Mouse (Mus musculus): ENCODE data around the gene Vmn1r209. TPM values are rescaled to one million over a fixed set of nuclear protein-coding genes. Genes with fewer than 3 reads are reported as not detected.
"Not testable (repeated sequence)": the region's sequence is repeated elsewhere in the genome, so short reads cannot be mapped to it uniquely, and the experiment has no call there.

Vmn1r209 gene
- polyA plus RNA-seq (2016; fragmentation: Nextera tagmentation; extraction: Ambion mirVana) = not detected in 2 replicates

- H3K4me1 ChIP-seq = not testable (repeated sequence)
These were observed at the start of gene Vmn1r209 for GRCm38 (mm10) chr13:22809582-22809981. TSS of gene Vmn1r209 (minus strand) at chr13:22809682.

GRCm38 (mm10) chr13:22857461-22857860 lies 48.0 kb upstream of the Vmn1r209 start, which contains the start of gene Vmn1r211:
TSS of gene Vmn1r211 (minus strand) at chr13:22857561.
- 57% methylated on average over 1 of the region's 1 CpGs for WGBS
- H3K4me1 ChIP-seq = no peaks in the 10 kb centered on the region
- H3K36me3 ChIP-seq = no peaks in the 10 kb centered on the region
- no peak within 1 kb of the TSS for H3K27ac ChIP-seq
- DNase-seq (ENCODE audit: low spot score) = no peak
- no peaks in the 10 kb centered on the region for H3K27me3 ChIP-seq (ENCODE audit: insufficient read depth, poor library complexity, severe bottlenecking)
- H3K9me3 ChIP-seq = no peaks in the 10 kb centered on the region
- H3K4me3 ChIP-seq = no peak within 1 kb of the TSS

More at GRCm38 (mm10) chr13:22809582-22809981, at the start of gene Vmn1r209:
- DNase-seq (ENCODE audit: low spot score); H3K27me3 ChIP-seq (ENCODE audit: insufficient read depth, poor library complexity, severe bottlenecking); H3K4me3 ChIP-seq; H3K9me3 ChIP-seq; H3K27ac ChIP-seq; H3K36me3 ChIP-seq: not testable (repeated sequence)

GRCm38 (mm10) chr13:22854760-22855159 lies 45.3 kb upstream of the Vmn1r209 start:
- H3K4me3 ChIP-seq = no peak overlapping the region
- no peaks in the 10 kb centered on the region for H3K36me3 ChIP-seq
- no peaks in the 10 kb centered on the region for H3K4me1 ChIP-seq
- H3K27me3 ChIP-seq (ENCODE audit: insufficient read depth, poor library complexity, severe bottlenecking) = no peaks in the 10 kb centered on the region
- no peak for DNase-seq (ENCODE audit: low spot score)
- no peaks in the 10 kb centered on the region for H3K9me3 ChIP-seq
- H3K27ac ChIP-seq = no peak overlapping the region
- WGBS = 65% methylated on average over 4 of the region's 4 CpGs

GRCm38 (mm10) chr13:22846798-22847197 lies 37.3 kb upstream of the Vmn1r209 start:
- DNase-seq (ENCODE audit: low spot score) = no peak
- WGBS = 70% methylated on average over 1 of the region's 1 CpGs
- no peak overlapping the region for H3K27ac ChIP-seq
- H3K27me3 ChIP-seq (ENCODE audit: insufficient read depth, poor library complexity, severe bottlenecking) = no peaks in the 10 kb centered on the region
- H3K4me3 ChIP-seq = no peak overlapping the region
- H3K4me1 ChIP-seq = no peaks in the 10 kb centered on the region
- H3K9me3 ChIP-seq = no peaks in the 10 kb centered on the region
- no peaks in the 10 kb centered on the region for H3K36me3 ChIP-seq

DNA sequence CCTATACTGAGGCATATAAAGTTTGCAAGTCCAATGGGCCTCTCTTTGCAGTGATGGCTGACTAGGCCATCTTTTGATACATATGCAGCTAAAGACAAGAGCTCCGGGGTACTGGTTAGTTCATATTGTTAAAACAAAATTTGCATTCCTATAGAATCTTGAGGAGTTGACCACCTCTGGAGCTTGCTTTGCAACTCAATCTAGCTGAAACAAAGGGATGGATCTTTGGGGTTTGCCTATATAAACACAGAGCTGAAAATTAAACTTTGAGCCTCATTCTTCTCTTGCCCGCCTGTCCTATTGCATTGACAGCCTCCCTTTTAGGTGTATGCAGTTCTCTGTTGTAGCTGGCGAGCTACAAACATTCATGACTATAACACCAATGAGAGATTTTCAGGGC lies 34.8 kb upstream of the Vmn1r209 start:
- H3K27ac ChIP-seq; H3K4me3 ChIP-seq; H3K9me3 ChIP-seq; DNase-seq (ENCODE audit: low spot score); H3K36me3 ChIP-seq; H3K4me1 ChIP-seq; H3K27me3 ChIP-seq (ENCODE audit: insufficient read depth, poor library complexity, severe bottlenecking): not testable (repeated sequence)
- WGBS = 69% methylated on average over 3 of the region's 3 CpGs

DNA sequence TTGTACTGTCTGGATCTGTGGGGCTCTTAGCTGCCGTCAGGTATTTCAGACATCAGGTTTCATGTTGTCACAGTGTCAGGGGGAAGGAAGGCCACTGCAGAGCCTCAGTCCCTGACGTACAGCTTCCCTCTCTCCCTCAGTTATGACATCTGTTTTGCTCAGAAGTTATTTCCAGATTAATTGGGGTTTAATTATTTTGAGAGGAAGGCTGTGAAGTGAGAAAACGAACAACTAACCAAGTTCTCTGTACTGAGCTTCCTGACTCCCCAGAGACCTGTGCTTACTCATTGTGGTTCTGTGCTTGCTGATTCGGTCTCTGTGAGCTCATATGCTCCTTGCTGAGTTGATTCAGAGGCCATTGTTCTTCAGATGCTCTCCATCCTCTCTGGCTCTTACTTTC lies 21.8 kb upstream of the Vmn1r209 start, which contains the start of gene Vmn1r210:
Gene Vmn1r210 (minus strand): TSS at position 101 of the 400 bp plus-strand sequence.
- H3K4me3 ChIP-seq = no peak within 1 kb of the TSS
- H3K9me3 ChIP-seq = no peaks in the 10 kb centered on the region
- no peaks in the 10 kb centered on the region for H3K4me1 ChIP-seq
- DNase-seq (ENCODE audit: low spot score) = no peak
- WGBS = 54% methylated on average over 4 of the region's 4 CpGs
- no peak within 1 kb of the TSS for H3K27ac ChIP-seq
- no peaks in the 10 kb centered on the region for H3K27me3 ChIP-seq (ENCODE audit: insufficient read depth, poor library complexity, severe bottlenecking)
- H3K36me3 ChIP-seq = no peaks in the 10 kb centered on the region

- H3K4me3 ChIP-seq; DNase-seq (ENCODE audit: low spot score); H3K27me3 ChIP-seq (ENCODE audit: insufficient read depth, poor library complexity, severe bottlenecking); H3K27ac ChIP-seq; H3K36me3 ChIP-seq; H3K4me1 ChIP-seq; H3K9me3 ChIP-seq: not testable (repeated sequence)
- WGBS = 33% methylated on average over 7 of the region's 7 CpGs
These were observed 19.9 kb upstream of the Vmn1r209 start for GRCm38 (mm10) chr13:22829395-22829794.

DNA sequence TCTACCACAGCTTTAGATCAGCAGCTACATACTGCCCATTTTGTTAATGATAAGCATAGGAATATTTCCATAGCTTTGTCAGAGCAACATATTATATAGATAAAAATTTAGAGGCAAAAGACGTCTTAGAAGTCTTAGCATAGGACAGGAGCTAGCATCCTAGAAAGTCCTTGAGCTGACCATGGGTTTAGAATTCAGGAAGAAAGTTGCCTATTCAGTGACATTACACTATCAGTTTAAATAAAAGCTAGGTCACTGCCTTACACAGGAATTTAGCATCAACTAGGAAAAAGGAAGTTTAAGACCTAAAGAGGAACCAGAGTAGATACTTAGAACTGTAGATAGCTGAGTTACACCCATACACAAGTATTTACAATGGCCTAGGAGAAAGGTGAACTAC lies 12.1 kb upstream of the Vmn1r209 start:
- not testable (repeated sequence) for H3K9me3 ChIP-seq; H3K4me3 ChIP-seq; H3K27me3 ChIP-seq (ENCODE audit: insufficient read depth, poor library complexity, severe bottlenecking); H3K4me1 ChIP-seq; H3K36me3 ChIP-seq; H3K27ac ChIP-seq; DNase-seq (ENCODE audit: low spot score)
- 83% methylated on average over 1 of the region's 1 CpGs for WGBS

DNA sequence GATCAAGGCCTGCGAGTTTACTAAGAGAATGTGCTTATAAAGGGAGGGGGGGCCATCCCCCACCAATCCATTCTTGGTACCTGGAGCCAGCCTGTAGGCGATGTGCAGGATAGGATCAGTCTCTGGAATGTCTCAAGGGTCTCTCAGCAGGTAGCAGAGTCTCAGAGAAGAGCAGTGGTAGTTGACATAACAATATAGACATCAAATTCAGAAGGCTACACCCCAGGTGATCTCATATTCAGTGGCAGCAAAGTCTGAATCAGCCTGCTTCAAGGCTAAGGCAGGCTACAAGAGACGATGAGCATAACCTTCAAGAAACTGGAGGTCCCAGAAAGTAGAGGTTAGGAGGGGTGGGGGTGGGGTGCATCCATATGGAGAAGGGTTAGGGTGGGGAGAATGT lies 21.4 kb downstream of the Vmn1r209 start:
- not testable (repeated sequence) for H3K4me3 ChIP-seq; H3K27me3 ChIP-seq (ENCODE audit: insufficient read depth, poor library complexity, severe bottlenecking); H3K36me3 ChIP-seq; DNase-seq (ENCODE audit: low spot score); H3K27ac ChIP-seq; H3K4me1 ChIP-seq; H3K9me3 ChIP-seq
- WGBS = 77% methylated on average over 3 of the region's 3 CpGs

GRCm38 (mm10) chr13:22784159-22784558 lies 25.3 kb downstream of the Vmn1r209 start:
- DNase-seq (ENCODE audit: low spot score); H3K27ac ChIP-seq; H3K9me3 ChIP-seq; H3K36me3 ChIP-seq; H3K27me3 ChIP-seq (ENCODE audit: insufficient read depth, poor library complexity, severe bottlenecking); H3K4me1 ChIP-seq; H3K4me3 ChIP-seq: not testable (repeated sequence)

- not testable (repeated sequence) for H3K4me1 ChIP-seq; H3K27me3 ChIP-seq (ENCODE audit: insufficient read depth, poor library complexity, severe bottlenecking); H3K36me3 ChIP-seq; H3K4me3 ChIP-seq; DNase-seq (ENCODE audit: low spot score); H3K27ac ChIP-seq; H3K9me3 ChIP-seq
- no CpG with 5 or more reads among the region's 7 CpGs for WGBS
These were observed 32.2 kb downstream of the Vmn1r209 start, which contains the start of gene Vmn1r208 for GRCm38 (mm10) chr13:22777300-22777699. TSS of gene Vmn1r208 (minus strand) at chr13:22777400.

GRCm38 (mm10) chr13:22771592-22771991 lies 37.9 kb downstream of the Vmn1r209 start:
- H3K27me3 ChIP-seq (ENCODE audit: insufficient read depth, poor library complexity, severe bottlenecking); H3K36me3 ChIP-seq; H3K9me3 ChIP-seq; H3K27ac ChIP-seq; DNase-seq (ENCODE audit: low spot score); H3K4me1 ChIP-seq; H3K4me3 ChIP-seq: not testable (repeated sequence)
- 71% methylated on average over 1 of the region's 2 CpGs for WGBS

Data from heart, embryonic 10.5 days (tissue).